Mouse (Mus musculus): ENCODE data around the gene Eif6.

DNA sequence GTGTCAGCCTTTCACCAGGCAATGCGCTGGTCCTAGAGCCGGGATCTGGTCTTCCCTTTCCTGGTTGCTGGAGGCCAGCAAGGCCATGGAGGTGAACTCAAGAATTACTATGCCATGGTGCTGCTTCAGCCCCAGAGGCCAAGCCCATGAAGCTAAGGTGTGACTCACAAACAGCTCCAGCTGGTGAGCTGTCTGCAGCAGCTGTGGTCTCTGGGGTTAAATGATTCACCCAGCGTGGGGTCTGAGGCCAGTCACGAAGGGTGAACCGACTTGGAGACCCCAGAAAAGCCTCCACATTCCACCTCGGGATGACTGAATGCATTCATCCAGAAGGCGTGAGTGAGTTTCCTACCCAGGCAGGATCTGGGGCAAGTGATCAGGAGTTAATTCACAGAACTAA lies 23.4 kb upstream of the Eif6 start:
- TF ChIP-seq CTCF (IDR thresholded peaks at IDR 0.05), result no peak
- TF ChIP-seq EP300 (IDR thresholded peaks at IDR 0.05), result no peak

Data from lung, postnatal 0 days (tissue).